ENCODE assay signal across 26 mouse cellular contexts in genomic region chr9:25267133-25267532, GRCm38 (mm10).
"Had no signal": no experiment of that assay in that cellular context is flagged by ENCODE, and none has a peak within 500 bp of the region (broad histone marks: within the 10 kb centered on the region; RNA-seq: fewer than 3 reads in every experiment).

No protein-coding gene starts in this region.

- H3K4me3 ChIP-seq: gastrocnemius, adult 2 months; heart, embryonic 10.5 days; heart, embryonic 13.5 days; heart, embryonic 15.5 days; hindbrain, embryonic 12.5 days; intestine, embryonic 15.5 days; layer of hippocampus, adult 2 months; left cerebral cortex, adult 2 months; limb, embryonic 10.5 days; limb, embryonic 12.5 days had no signal

- DNase-seq: gastrocnemius, adult 2 months; gastrocnemius, postnatal 10 days; gastrocnemius, postnatal 25 days; heart, adult 18-20 months; heart, postnatal 14 days; heart, postnatal 36 days; kidney, adult 18-20 months; kidney, adult 8-10 months; kidney, postnatal 10 days; kidney, postnatal 25 days; kidney, postnatal 4 days had no signal

- H3K9ac ChIP-seq: heart, embryonic 13.5 days; heart, embryonic 15.5 days; hindbrain, embryonic 12.5 days; hindbrain, embryonic 14.5 days; intestine, embryonic 15.5 days; limb, embryonic 12.5 days; liver, embryonic 14.5 days had no signal

- H3K9me3 ChIP-seq: heart, embryonic 10.5 days; heart, embryonic 13.5 days; heart, embryonic 15.5 days; hindbrain, embryonic 12.5 days; intestine, embryonic 15.5 days; limb, embryonic 10.5 days; limb, embryonic 12.5 days had no signal

- H3K27ac ChIP-seq: gastrocnemius, adult 2 months; heart, embryonic 10.5 days; heart, embryonic 13.5 days; heart, embryonic 15.5 days; hindbrain, embryonic 12.5 days; hindbrain, embryonic 14.5 days; intestine, embryonic 15.5 days; layer of hippocampus, adult 2 months; left cerebral cortex, adult 2 months; limb, embryonic 10.5 days; limb, embryonic 12.5 days; liver, embryonic 14.5 days had no signal

- ATAC-seq: hindbrain, embryonic 16.5 days; inflammation-experienced regulatory T-cells, adult 6 months; intestine, embryonic 15.5 days; intestine, postnatal 0 days had no signal

- H3K27me3 ChIP-seq: heart, embryonic 13.5 days; heart, embryonic 15.5 days; hindbrain, embryonic 12.5 days; intestine, embryonic 15.5 days; limb, embryonic 12.5 days had no signal

- H3K4me2 ChIP-seq: heart, embryonic 13.5 days; heart, embryonic 15.5 days; hindbrain, embryonic 12.5 days; hindbrain, embryonic 14.5 days; intestine, embryonic 15.5 days; limb, embryonic 12.5 days; liver, embryonic 11.5 days had no signal

- H3K4me1 ChIP-seq: heart, embryonic 10.5 days; hindbrain, embryonic 12.5 days; intestine, embryonic 15.5 days; limb, embryonic 10.5 days; limb, embryonic 12.5 days had no signal
